Mouse (Mus musculus) heart, postnatal 10 days (tissue): ENCODE results near the gene Galntl6. TPM values are rescaled to one million over a fixed set of nuclear protein-coding genes. Genes with fewer than 3 reads are reported as not detected.
"Not testable (repeated sequence)": the region's sequence is repeated elsewhere in the genome, so short reads cannot be mapped to it uniquely, and the experiment has no call there.

Experiments
- DNase-seq, 2 experiments: peaks; one replicate each; pipeline ENCODE4 v3.0.0; 2021
- intact Hi-C: fragments of 180-260 bp; cut with DNase I; formaldehyde crosslinking; loops from one replicate; pipeline ENCODE4 v1.15.1; 2025
- total RNA-seq, 2 experiments: library from RNA; stranded (reverse); gene quantifications; 2 replicates each; pipeline ENCODE4 v1.2.3; 2021

Gene Galntl6
- total RNA-seq, 2 experiments from 2014 or later: not detected

DNA sequence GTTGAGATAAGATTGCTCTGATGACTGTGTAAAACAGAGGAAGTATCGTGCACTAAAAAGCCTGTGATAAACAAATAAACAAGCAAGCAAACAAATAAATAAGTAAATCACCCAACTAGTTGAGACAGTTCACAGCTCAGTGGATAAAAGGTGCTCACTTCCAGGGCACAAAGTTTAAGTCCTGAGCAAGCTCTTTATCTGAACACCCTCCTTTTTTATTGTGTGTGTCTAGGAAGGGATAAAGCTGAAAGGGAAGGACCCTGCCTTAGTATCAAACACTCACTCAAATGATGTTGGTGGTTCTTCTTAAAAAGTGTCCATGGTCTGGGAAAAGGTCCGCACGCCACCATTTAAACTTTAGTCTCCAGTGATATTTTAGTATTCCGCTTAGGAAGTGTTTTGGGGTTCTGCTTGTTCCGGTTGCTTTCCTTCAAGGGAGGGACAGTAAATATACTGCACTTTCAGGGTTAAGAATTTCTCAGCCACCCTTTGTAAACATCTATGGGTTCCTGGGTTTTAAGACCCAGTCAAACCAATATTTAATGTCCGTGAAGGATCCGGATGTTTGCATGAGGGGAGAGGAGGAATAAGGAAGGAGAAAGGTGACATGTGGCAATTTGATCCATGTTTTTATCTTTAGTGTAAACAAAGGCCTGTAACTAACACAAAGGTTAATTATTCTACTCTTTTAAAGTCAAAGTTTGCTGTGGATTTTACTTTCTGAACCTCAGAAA lies 1134.3 kb downstream of the Galntl6 start:
- intact Hi-C loops: no loop called here
- DNase-seq: no peak

DNA sequence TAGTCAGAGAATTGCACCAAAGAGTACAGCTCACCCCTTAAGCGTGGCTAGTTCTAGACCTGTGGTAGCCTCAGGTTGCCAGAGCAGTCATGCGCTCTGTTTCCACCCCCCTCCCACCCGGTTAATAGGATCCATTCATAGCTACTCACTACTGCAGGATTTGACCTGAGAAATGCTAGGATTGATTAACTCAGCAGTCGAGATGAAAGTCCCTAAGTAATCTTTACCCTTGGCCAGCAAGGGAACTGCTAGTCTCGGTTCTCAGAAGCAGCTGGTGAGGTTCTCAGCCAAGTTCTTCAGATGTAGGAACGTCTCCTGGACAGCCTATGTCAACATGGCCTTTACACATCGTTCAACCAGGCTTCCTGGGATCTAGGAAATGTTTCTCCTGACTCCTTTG lies 1135.7 kb downstream of the Galntl6 start:
- DNase-seq: no peak
- intact Hi-C loops: no loop called here

DNA sequence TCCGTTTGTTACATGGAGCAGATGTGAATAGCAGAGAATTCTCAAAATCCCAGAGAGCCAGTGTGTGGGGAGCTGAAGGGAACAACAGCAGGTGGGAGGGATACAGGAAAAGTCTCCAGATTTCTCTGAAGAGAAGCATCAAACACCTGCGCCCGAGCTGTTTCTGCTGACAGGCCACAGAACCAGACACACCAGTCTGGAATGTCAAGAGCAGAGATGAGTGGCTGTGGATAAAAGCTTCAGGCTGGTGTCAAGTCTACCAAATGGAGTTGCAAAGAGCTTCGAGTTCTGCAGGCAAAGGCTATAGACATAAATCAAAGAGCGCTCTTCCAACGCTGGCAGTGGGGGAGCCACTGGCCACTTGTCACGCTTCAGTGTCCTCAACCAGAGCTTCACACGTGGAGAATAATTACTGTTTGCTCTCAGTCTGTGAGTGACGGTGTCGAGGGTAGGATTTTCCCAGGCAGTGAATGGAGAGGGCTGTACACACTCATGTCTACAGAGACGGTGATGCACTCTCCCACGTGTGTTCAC lies 1139.6 kb downstream of the Galntl6 start:
- no peak for DNase-seq
- intact Hi-C loops: no loop called here

DNA sequence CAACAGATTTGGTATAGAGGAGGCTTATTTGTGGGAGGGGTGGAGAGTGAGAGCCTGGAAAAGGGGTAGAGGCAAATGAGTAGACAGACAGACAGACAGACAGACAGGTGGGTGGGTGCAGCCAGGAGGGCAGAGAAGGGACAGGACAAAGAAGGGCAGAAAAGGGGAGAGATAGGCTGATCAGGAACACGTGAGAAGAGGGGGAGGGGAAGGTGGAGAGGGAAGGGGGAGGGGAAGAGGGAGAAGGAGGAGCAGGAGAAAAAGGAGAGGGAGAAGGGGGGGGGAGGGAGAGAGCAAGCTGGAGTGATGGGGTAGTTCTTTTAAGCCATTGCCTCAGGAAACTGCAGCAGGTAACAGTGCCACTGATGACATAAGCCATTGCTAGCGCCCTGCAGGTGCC lies 1144.9 kb downstream of the Galntl6 start:
- intact Hi-C loops: no loop called here
- no peak for DNase-seq

DNA sequence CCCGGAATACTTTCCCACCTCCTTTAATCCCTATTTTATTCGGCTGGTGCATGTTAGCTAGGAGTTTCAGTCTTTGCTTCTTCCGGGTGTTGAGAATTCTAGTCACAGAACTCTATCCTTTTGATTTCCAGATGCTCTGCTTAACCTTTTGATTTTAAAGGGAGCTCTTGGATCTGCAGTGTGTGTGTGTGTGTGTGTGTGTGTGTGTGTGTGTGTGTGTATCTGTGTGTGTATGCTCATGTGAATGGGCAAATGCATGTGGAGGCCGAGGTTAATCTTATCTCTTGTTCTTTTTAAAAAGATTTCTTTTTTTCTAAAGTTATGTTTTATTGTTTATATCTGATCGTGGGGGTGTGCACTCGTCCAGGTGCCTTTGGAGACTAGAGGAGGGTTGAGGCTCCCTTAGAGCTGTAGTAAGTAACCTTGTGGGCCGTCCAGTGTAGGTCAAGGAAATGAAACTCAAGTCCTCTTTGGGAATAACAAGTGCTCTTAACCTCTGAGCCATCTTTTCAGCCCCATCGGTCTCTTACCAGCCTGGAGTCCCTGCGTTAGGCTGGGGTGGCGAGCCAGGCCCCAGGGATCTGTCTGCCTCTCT lies 1145.9 kb downstream of the Galntl6 start:
- intact Hi-C loops: no loop called here
- no peak for DNase-seq

DNA sequence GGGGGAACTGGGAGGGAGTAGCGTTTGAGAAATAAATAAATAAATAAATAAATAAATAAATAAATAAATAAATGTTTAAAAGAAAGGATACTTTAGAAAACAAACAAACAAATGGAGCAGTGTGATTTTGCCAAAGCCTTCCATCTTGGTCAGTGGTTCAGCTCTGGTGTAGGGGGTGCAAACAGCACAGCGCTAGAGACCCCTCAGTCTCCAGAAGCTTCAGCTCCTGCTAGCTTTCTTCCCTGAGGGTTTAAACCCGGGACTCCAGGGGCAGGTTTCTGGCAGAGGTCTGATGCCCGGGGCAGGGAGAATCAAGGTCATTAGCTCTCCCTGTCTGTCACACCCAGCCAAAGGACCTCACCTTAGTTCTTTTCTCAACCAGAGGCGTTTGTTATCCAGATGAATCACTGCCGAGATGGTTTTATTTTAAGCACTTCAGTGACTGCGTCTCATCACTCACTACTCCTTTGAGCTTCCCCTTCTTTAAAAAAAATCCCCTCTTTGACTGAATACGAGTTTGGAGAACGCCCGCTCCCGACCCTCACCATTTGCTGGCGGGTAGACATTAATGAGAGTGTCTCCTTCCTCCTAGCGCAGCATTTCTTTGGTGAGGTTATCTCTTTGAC lies 1146.6 kb downstream of the Galntl6 start:
- intact Hi-C loops: no loop called here
- DNase-seq: no peak

DNA sequence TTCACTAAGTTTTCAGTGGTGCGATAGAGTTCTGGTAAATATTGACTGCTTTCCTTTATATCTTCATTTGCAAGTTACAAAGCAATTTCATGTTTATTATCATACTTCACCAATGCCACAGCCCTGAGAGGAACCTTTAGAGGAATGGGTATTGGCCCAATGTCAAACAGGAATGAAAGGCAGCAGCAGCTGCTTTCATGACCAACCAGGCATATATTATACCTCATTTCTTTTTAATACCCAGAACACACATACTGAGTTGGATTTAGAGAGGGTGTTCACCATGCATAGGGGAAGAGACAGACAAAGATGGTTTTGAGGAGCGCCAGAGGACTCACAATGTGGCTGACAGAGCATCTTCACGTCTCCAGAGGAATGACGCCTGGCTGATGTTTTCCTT lies 1147.2 kb downstream of the Galntl6 start:
- DNase-seq: no peak
- intact Hi-C loops: no loop called here

DNA sequence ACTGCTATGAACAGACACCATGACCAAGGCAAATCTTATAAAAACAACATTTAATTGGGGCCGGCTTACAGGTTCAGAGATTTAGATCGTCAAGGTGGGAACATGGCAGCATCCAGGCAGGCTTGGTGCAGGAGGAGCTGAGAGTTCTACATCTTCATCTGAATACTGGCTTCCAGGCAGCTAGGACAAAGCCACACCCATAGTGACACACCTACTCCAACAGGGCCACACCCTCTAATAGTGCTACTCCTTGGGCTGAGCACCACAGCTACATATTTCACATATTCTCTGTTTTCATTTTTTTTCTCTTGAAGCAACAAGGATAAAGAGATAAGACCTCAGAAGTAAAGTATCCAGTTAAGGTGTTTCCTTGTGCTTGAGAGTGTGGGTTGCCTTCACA lies 1149.8 kb downstream of the Galntl6 start:
- DNase-seq, intact Hi-C loops: not testable (repeated sequence)

DNA sequence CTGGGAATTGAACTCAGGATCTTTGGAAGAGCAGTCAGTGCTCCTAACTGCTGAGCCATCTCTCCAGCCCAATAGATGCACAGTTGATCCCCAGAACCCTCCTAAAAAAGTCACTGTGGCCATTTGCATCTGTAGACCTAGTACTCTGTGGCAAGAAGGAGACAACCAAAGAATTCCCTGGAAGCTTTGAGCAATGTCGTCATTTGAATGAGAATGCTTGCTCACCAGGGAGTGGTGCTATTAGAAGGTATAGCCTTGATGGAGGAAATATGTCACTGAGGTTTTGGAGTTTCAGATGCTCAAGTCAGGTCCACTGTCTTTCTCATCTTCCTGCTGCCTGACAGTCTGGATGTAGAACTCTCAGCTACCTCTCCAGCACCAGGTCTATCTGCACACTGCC lies 1151.5 kb downstream of the Galntl6 start:
- intact Hi-C loops: no loop called here
- DNase-seq: no peak

DNA sequence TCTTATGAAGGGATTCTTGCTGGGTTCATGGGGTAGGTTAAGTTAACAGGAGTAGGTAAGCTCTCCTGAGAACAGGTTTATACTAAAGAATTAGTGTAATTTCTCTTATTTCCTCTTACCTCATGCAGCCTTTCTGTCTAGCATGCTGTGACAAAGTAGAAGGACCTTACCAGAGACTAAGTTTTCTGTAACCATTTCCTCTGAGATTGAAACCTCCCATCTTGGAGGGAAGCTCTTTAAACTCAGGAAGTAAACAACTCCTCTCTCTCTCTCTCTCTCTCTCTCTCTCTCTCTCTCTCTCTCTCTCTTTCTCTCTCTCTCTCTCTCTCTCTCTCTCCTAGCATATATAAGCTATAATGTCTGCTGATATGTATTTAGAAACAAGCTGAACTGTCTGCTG lies 1153.6 kb downstream of the Galntl6 start:
- DNase-seq: no peak
- intact Hi-C loops: no loop called here

DNA sequence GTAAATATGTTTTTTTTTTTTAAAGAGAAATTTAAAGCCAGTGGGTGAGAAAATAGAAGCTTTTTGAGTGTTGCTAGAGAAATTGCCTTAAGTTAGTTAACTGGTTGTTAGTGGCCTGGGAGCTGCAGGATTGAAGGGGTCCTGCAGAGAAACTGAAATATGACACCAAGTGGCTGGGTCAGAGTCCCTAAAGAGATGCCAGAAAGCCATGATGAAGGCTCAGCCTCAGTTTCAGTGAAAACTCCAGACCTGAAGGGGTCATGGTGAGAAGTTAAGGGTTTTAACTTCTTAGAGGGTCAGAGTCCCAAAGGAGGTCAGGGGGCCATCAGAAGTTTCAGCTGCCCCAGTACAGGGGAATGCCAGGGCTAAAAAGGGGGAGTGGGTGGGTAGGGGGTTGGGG lies 1155.0 kb downstream of the Galntl6 start:
- DNase-seq: no peak
- intact Hi-C loops: no loop called here

DNA sequence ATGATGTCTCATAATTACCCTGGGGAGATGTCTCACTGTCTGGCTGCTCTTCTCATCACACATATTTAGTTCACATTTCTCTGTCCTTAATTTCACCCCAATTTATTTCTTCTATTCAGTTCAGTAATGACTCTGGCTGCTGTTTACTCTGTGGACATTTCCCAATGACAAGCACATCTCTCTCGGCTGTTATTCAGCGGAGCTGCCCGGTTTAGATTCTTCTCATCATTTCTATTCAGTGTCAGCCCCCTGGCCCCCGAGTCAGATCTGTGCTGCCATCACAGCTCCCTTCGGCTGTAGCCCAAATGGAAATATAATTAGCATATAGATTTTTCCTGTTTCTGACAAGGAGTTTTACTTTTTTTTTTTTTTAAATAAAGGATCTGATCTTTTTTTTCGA lies 1158.4 kb downstream of the Galntl6 start:
- no peak for DNase-seq
- intact Hi-C loops: no loop called here

DNA sequence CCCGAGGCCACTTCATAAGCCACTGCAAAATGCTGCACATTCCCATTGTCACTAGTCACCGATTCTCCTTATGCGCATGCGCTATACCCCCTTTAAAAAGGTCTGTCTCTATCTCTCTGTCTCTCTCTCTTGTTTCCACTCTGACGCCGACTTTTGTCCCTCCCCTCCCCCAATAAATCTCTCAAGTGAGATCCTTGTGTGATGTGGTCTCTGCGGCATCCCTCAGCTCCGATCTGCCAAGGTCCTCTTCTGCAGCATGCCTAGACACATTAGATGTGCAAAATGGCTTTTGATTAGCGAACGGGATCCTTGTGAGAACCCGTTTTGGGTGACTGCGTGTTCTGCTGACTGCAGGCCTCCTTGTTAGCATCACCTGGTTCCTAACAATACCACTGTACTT lies 1168.8 kb downstream of the Galntl6 start:
- intact Hi-C loops: no loop called here
- DNase-seq: no peak

DNA sequence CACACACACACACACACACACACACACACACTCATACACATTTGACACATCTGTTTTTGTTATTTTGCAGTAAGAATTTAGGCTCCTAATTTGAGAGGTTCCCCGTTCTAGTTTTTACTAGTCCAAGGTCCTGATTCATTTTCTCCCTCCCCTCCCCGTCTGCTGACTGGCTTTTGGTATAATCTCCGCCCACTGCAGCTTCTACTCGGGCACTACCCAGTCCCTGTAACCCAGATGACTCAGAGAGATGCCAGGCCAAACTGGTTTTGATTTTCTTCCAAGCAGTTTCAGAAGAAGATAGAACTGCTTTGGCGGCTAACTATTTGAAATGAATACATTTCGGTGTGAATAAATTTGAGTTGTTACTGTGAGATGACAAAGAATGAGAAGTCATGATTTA lies 1170.5 kb downstream of the Galntl6 start:
- intact Hi-C loops: no loop called here
- DNase-seq: peak in 1 of 2 experiments; percentile 5

DNA sequence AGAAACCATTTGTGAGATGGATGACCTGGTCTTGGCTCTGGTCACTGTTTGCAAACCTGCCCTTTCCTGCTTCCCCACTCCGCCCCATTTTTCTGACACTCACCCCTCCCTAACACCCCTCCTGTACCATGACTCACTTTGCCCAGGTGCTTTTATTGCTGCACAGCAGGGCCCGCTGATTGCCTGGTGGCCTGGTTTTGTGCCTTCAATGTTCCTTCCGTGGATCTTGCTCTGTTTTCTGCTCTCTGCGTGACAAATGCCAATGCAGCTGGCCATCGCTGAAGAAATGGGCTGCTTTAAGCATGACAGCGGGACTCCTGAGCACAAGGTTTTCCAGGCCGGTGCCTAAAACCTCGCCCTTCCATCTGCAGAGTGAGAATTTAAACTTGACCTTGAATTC lies 1171.1 kb downstream of the Galntl6 start:
- intact Hi-C loops: no loop called here
- no peak for DNase-seq

DNA sequence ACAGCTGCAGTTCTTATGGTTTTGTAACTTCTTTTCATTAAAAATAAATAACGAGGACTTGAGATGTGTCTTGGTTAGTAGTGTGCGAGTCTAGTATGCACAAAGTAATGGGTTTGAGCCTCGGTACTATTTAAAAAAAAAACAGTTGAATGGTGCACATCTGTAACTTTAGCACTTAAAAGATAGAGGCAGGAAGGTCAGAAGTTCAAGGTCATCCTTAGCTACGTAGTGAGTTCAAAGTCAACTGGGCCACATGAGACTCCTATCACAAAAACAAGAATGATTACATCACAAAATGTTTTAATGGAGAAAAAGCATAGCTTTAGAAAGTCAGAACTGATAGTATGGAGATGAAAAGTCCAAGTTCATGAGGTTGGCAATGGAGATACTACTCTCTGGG lies 1175.2 kb downstream of the Galntl6 start:
- intact Hi-C loops: no loop called here

DNA sequence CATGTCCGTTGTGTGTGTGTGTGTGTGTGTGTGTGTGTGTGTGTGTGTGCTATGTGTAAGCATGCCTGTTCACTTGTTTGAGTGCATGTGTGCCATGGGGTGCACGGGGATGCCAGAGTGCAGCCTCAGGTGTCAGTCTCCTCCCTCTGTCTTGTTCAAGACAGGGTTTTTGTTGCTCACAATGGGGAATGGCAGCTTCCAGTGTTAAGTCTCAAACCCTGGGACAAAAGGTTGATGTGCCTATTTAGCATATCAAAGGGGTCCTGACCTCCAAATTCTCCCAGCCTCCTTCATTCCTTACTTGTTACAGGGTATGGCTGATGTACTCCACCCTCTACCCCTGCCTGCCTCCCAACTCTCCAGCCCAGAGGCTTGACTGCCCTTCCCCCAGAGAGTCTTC lies 1179.6 kb downstream of the Galntl6 start:
- no peak for DNase-seq
- intact Hi-C loops: no loop called here

More for the DNA sequence above, 1175.2 kb downstream of the Galntl6 start:
- DNase-seq: no peak

DNA sequence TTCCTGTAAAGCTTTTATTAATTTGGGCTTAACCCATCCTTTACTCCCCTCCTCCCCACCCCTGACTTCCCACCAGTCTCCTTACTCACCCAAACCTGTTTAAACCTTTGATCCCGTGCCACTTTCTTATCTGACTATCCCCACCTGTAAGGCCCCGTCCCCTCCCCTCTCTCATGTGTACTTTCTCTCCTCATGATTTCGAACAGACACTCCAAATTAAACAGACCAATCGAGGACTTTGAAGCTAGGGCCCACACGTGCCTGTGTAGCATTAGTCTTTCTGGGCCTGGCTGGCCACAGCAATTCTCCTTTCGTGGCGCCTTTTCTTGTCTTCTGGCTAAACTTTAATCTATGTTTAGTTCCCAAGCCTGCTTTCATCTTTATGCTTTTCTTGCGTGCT lies 1180.8 kb downstream of the Galntl6 start:
- intact Hi-C loops: no loop called here
- DNase-seq: no peak

DNA sequence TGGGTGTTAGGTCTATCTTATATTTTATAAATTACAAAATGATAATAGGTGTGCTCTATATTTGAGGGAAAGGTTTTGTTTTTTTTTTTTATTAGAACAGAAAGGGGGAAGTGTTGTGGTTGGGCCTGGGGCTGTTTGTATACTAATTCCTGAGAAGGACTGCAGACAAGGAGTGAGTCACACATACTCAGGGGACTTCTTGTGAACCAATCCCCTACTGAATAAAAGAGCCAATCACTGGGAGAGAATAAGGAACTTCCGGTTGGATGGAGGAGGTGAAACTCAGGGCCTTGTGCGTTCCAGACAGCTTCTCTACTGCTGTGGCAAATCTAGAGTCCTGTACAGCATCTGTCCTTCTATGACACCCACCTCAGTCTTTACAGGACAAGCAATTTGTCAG lies 1184.2 kb downstream of the Galntl6 start:
- intact Hi-C loops: no loop called here
- no peak for DNase-seq

DNA sequence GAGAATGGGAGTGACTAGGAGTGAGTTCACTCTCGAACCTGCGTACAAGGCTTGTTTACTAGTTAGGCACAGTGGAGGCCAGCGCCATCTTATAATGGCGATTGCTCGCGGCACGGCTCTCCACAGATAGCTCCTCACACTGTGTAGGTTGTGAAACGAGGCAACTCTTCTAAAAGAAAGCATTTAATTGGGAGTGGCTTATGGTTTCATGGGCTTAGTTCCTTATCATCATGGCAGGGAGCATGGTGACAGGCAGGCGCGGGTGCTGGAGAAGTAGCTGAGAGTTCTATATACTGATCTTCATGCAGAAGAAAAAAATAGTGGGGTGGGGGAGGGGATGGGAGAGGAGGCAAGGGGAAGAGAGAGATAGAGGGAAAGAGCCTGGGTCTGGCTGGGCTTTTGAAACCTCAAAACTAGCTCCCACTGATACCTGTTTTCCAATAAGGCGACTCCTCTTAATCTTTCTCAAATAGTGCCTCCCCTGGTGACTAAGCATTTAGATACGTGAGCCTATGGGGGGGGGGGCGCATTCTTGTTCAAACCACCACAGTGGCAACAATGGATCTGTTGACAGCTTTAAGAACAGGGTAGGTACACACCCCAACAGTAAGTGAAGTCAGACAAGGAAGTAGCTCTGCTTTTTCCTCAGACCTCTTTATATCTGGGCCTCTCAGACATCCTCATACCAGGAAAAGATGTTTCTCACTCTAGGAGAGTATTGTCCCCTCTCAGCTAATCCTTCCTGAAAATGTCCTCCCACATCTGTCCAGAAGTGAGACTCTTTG lies 1187.4 kb downstream of the Galntl6 start:
- intact Hi-C loops: no loop called here
- DNase-seq: no peak
